Mouse (Mus musculus): ENCODE measurements around the gene Ccdc136.
"Not testable (repeated sequence)": the region's sequence is repeated elsewhere in the genome, so short reads cannot be mapped to it uniquely, and the experiment has no call there.

Gene Ccdc136

GRCm38 (mm10) chr6:29395910-29396713 is at the start of gene Ccdc136:
Ccdc136 (plus strand) TSS chr6:29396309.
- peak; percentile 84 to 91 for DNase-seq (ENCODE audit: inconsistent age in 2 of 2, low spot score in 1 of 2)

- not testable (repeated sequence) for DNase-seq (ENCODE audit: inconsistent age in 2 of 2, low spot score in 1 of 2)
These were observed 49.6 kb upstream of the Ccdc136 start for GRCm38 (mm10) chr6:29346512-29346911.

GRCm38 (mm10) chr6:29347189-29347588 is 48.9 kb upstream of the Ccdc136 start:
- no peak for DNase-seq (ENCODE audit: inconsistent age in 2 of 2, low spot score in 1 of 2)

GRCm38 (mm10) chr6:29347665-29348370 is 48.3 kb upstream of the Ccdc136 start, which contains the start of gene Calu:
Calu (plus strand) TSS chr6:29348069.
- DNase-seq (ENCODE audit: inconsistent age in 2 of 2, low spot score in 1 of 2) = peak; percentile 99 to 100

GRCm38 (mm10) chr6:29348371-29348724 is 47.8 kb upstream of the Ccdc136 start:
- DNase-seq (ENCODE audit: inconsistent age in 2 of 2, low spot score in 1 of 2) = no peak

GRCm38 (mm10) chr6:29351613-29352012 is 44.5 kb upstream of the Ccdc136 start:
- no peak for DNase-seq (ENCODE audit: inconsistent age in 2 of 2, low spot score in 1 of 2)

- DNase-seq (ENCODE audit: inconsistent age in 2 of 2, low spot score in 1 of 2) = no peak
These were observed 43.3 kb upstream of the Ccdc136 start for GRCm38 (mm10) chr6:29352816-29353215.

GRCm38 (mm10) chr6:29359386-29359785 is 36.7 kb upstream of the Ccdc136 start:
- no peak for DNase-seq (ENCODE audit: inconsistent age in 2 of 2, low spot score in 1 of 2)

- DNase-seq (ENCODE audit: inconsistent age in 2 of 2, low spot score in 1 of 2) = no peak
These were observed 35.9 kb upstream of the Ccdc136 start for GRCm38 (mm10) chr6:29360211-29360610.

GRCm38 (mm10) chr6:29362246-29363128 is 33.6 kb upstream of the Ccdc136 start:
- peak in 1 of 2 experiments; percentile 55 for DNase-seq (ENCODE audit: inconsistent age in 2 of 2, low spot score in 1 of 2)

- DNase-seq (ENCODE audit: inconsistent age in 2 of 2, low spot score in 1 of 2) = no peak
These were observed 33.0 kb upstream of the Ccdc136 start for GRCm38 (mm10) chr6:29363129-29363515.

GRCm38 (mm10) chr6:29365277-29365676 is 30.8 kb upstream of the Ccdc136 start:
- no peak for DNase-seq (ENCODE audit: inconsistent age in 2 of 2, low spot score in 1 of 2)

- DNase-seq (ENCODE audit: inconsistent age in 2 of 2, low spot score in 1 of 2) = no peak
These were observed 18.7 kb upstream of the Ccdc136 start for GRCm38 (mm10) chr6:29377386-29377785.

- no peak for DNase-seq (ENCODE audit: inconsistent age in 2 of 2, low spot score in 1 of 2)
These were observed 17.4 kb upstream of the Ccdc136 start for GRCm38 (mm10) chr6:29378678-29379077.

- no peak for DNase-seq (ENCODE audit: inconsistent age in 2 of 2, low spot score in 1 of 2)
These were observed 16.2 kb upstream of the Ccdc136 start for GRCm38 (mm10) chr6:29379954-29380353.

GRCm38 (mm10) chr6:29382442-29382841 is 13.7 kb upstream of the Ccdc136 start:
- DNase-seq (ENCODE audit: inconsistent age in 2 of 2, low spot score in 1 of 2) = no peak

- DNase-seq (ENCODE audit: inconsistent age in 2 of 2, low spot score in 1 of 2) = peak; percentile 27 to 44
These were observed 8.0 kb upstream of the Ccdc136 start, which contains the start of gene Opn1sw for GRCm38 (mm10) chr6:29388052-29388518. Opn1sw (minus strand) TSS chr6:29388468.

- DNase-seq (ENCODE audit: inconsistent age in 2 of 2, low spot score in 1 of 2) = peak; percentile 82 to 91
These were observed 7.5 kb upstream of the Ccdc136 start for GRCm38 (mm10) chr6:29388606-29389080.

GRCm38 (mm10) chr6:29389425-29389824 is 6.7 kb upstream of the Ccdc136 start:
- no peak for DNase-seq (ENCODE audit: inconsistent age in 2 of 2, low spot score in 1 of 2)

- not testable (repeated sequence) for DNase-seq (ENCODE audit: inconsistent age in 2 of 2, low spot score in 1 of 2)
These were observed 5.6 kb upstream of the Ccdc136 start for GRCm38 (mm10) chr6:29390500-29390899.

- DNase-seq (ENCODE audit: inconsistent age in 2 of 2, low spot score in 1 of 2) = not testable (repeated sequence)
These were observed 4.9 kb upstream of the Ccdc136 start for GRCm38 (mm10) chr6:29391241-29391640.
